Mouse (Mus musculus): Measurements from ENCODE around the gene Gm12666. TPM values are rescaled to one million over a fixed set of nuclear protein-coding genes. Genes with fewer than 3 reads are reported as not detected.

Gm12666 gene
- polyA plus RNA-seq (2015; fragmentation: Illumina TruSeq; extraction: RNeasy Lipid Tissue Mini Kit (QIAGEN cat#74804); ENCODE audit: insufficient read depth, low read depth, low replicate concordance), result not detected

GRCm38 (mm10) chr4:92191649-92192048, at the start of gene Gm12666:
Gene Gm12666 (minus strand): TSS chr4:92191749.

GRCm38 (mm10) chr4:92147134-92147533, 44.4 kb downstream of the Gm12666 start, which contains the start of gene Izumo3:
Gene Izumo3 (minus strand): TSS chr4:92147234.

Other genes starting within 250 kb of the Gm12666 start
- not detected for gene Izumo3, start 44.5 kb downstream of the Gm12666 start, polyA plus RNA-seq (2015; fragmentation: Illumina TruSeq; extraction: RNeasy Lipid Tissue Mini Kit (QIAGEN cat#74804); ENCODE audit: insufficient read depth, low read depth, low replicate concordance)

Measured in pancreas, adult 10 weeks (tissue).